Mouse (Mus musculus) forebrain, postnatal 0 days (tissue): ENCODE measurements around the gene Srebf1. TPM values are rescaled to one million over a fixed set of nuclear protein-coding genes. Genes with fewer than 3 reads are reported as not detected.

Source experiments
- ATAC-seq: fragments of 200-750 bp; cut with Nextera tagmentation; 2 replicates; pipeline ENCODE4 v1.8.0; 2017; ENCODE audit warnings: mild to moderate bottlenecking, moderate library complexity
- DNase-seq: peaks from one replicate; pipeline ENCODE4 v3.0.0-alpha.2; 2015
- H3K27ac ChIP-seq: fragments of 300-500 bp; sonication (generic); 2 replicates; pipeline ENCODE4 v1.5.1; 2014; ENCODE audit warnings: low read depth, mild to moderate bottlenecking, antibody characterized with exemption, low read length, moderate library complexity, mixed read lengths
- H3K27me3 ChIP-seq: fragments of 300-500 bp; sonication (generic); 2 replicates; pipeline ENCODE4 v1.6.1; 2014; ENCODE audit warnings: mild to moderate bottlenecking, low read length, mixed read lengths; ENCODE audit not compliant: insufficient read depth
- H3K36me3 ChIP-seq: fragments of 300-500 bp; sonication (generic); 2 replicates; pipeline ENCODE4 v1.6.1; 2014; ENCODE audit warnings: mild to moderate bottlenecking, moderate library complexity; ENCODE audit not compliant: insufficient read depth
- H3K4me1 ChIP-seq: fragments of 300-500 bp; sonication (generic); 2 replicates; pipeline ENCODE4 v1.6.1; 2014; ENCODE audit warnings: antibody characterized with exemption; ENCODE audit not compliant: insufficient read depth
- H3K4me2 ChIP-seq: fragments of 300-500 bp; sonication (generic); 2 replicates; pipeline ENCODE4 v1.6.1; 2014; ENCODE audit warnings: low read depth, mild to moderate bottlenecking, moderate library complexity
- H3K4me3 ChIP-seq: fragments of 300-500 bp; sonication (generic); 2 replicates; pipeline ENCODE4 v1.5.1; 2014; ENCODE audit warnings: low read depth, low read length, mixed read lengths
- H3K9ac ChIP-seq: fragments of 300-500 bp; sonication (generic); 2 replicates; pipeline ENCODE4 v1.6.1; 2014; ENCODE audit warnings: mild to moderate bottlenecking
- H3K9me3 ChIP-seq: fragments of 300-500 bp; sonication (generic); 2 replicates; pipeline ENCODE4 v1.6.1; 2016; ENCODE audit warnings: low read length
- CTCF ChIP-seq: sonication (generic); IDR thresholded peaks from 2 replicates; pipeline ENCODE4 v1.5.1; 2016; ENCODE audit warnings: antibody characterized with exemption, control low read depth, low read depth
- WGBS: fragments of 180-500 bp; shearing (Covaris S2); extraction: QIAGEN DNeasy Blood & Tissue Kit; methylation state at CpG from one replicate; pipeline ENCODE4 v1.1.7; 2014; 5-methylcytosine and 5-hydroxymethylcytosine counted together
- polyA plus RNA-seq: library from polyadenylated mRNA; unstranded; fragments of >200 nt; fragmentation: Nextera tagmentation; extraction: Ambion mirVana; gene quantifications from 2 replicates; pipeline ENCODE4 v1.2.1, GENCODE M21; 2015
- total RNA-seq: library from RNA; depleted of rRNA; stranded (reverse); fragments of >200 nt; gene quantifications from 2 replicates; pipeline ENCODE4 v1.2.3, GENCODE M21; 2014

Gene Srebf1
- total and polyA plus RNA-seq, 2 experiments from 2014 or later: 32.8 to 70.7 TPM

DNA sequence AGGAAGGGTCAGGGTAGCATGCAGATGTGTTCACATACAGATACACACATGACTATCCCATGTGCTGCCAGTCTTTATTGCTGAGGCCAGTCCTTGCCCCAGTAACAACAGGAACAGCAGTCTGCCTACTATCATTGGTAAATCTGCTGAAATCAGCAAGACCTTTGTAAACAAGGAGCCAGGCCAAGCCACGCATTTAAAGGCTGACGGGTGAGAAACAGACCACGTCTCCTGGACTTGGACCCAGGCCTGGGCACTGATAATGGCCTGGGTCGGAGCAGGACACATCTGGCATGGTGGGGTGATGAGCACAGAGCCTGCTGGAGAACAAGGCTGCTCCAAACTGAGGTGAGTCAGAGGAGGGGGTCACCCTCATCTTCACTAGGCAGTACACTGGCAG is 18.1 kb upstream of the Srebf1 start:
- no peaks in the 10 kb centered on the region for H3K27me3 ChIP-seq
- 87% methylated on average over 4 of the region's 4 CpGs for WGBS
- H3K36me3 ChIP-seq: peaks cover 55% of the 10 kb centered on the region
- ATAC-seq (no peak), DNase-seq (no peak)
- no peak overlapping the region for H3K4me3 ChIP-seq
- H3K4me2 ChIP-seq: no peak overlapping the region
- no peaks in the 10 kb centered on the region for H3K4me1 ChIP-seq
- H3K27ac ChIP-seq: no peak overlapping the region
- no peaks in the 10 kb centered on the region for H3K9me3 ChIP-seq
- H3K9ac ChIP-seq: no peak overlapping the region
- no peak for TF ChIP-seq CTCF

DNA sequence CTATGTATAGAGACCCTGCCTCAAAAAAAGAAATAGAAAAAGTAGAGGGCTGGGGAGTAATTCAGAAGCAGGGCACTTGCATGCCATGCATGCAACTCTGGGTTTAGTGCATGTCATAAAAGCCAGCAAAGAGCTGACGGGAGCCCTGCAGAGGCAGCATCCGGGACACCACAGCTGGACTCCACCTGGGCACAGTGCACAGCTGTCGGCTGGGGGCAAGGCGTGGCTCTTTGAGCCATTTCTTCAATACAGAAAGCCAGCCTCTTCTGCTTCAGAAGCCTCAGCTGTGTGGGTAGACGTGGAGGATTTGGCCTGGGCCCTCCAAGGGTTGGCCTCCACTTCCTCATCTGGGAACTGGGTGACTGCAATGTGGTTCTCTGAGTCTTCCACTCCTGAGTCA is 13.0 kb upstream of the Srebf1 start:
- no peak overlapping the region for H3K9ac ChIP-seq
- no peaks in the 10 kb centered on the region for H3K9me3 ChIP-seq
- no peak overlapping the region for H3K27ac ChIP-seq
- no peak for ATAC-seq
- DNase-seq: no peak
- no peak overlapping the region for H3K4me2 ChIP-seq
- H3K36me3 ChIP-seq: peaks cover 30% of the 10 kb centered on the region
- H3K4me1 ChIP-seq: no peaks in the 10 kb centered on the region
- H3K27me3 ChIP-seq: no peaks in the 10 kb centered on the region
- TF ChIP-seq CTCF: no peak
- 89% methylated on average over 5 of the region's 5 CpGs for WGBS
- H3K4me3 ChIP-seq: no peak overlapping the region

DNA sequence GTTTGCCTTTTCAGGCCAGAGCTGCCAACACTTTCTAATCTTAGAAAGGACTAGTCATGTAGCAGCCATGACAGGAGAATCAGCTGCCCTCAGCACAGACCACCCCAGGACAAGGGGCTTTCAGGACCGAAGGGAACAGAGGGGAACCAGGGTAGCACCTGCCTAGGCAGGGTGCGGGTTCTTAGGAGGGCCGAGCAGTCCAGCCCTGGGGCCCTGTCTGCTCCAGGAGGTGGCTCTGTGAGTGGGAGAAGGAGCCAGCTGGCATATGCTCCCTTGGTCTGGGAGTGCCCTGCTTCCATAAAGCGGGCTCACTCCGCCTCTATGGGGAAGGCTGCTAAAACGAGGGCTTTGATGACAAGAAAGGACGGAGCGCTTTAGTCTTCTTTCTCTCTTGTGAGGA is 10.9 kb upstream of the Srebf1 start:
- H3K4me1 ChIP-seq: no peaks in the 10 kb centered on the region

GRCm38 (mm10) chr11:60232441-60233058 is 10.2 kb upstream of the Srebf1 start:
- DNase-seq (no peak), ATAC-seq (no peak)
- Histone ChIP-seq H3K9ac (no peak overlapping the region), H3K27ac (no peak overlapping the region), H3K4me2 (no peak overlapping the region), H3K4me1 (no peaks in the 10 kb centered on the region), H3K9me3 (no peaks in the 10 kb centered on the region), H3K27me3 (no peaks in the 10 kb centered on the region), H3K36me3 (peaks cover 42% of the 10 kb centered on the region), H3K4me3 (no peak overlapping the region)
- TF ChIP-seq CTCF: no peak
- 72% methylated on average over 14 of the region's 14 CpGs for WGBS

More for the DNA sequence above, 10.9 kb upstream of the Srebf1 start:
- no peaks in the 10 kb centered on the region for H3K27me3 ChIP-seq
- no peak overlapping the region for H3K9ac ChIP-seq
- no peak for TF ChIP-seq CTCF
- no peak overlapping the region for H3K4me2 ChIP-seq
- ATAC-seq (peak; percentile 67), DNase-seq (no peak)
- H3K9me3 ChIP-seq: no peaks in the 10 kb centered on the region
- peaks cover 41% of the 10 kb centered on the region for H3K36me3 ChIP-seq
- H3K27ac ChIP-seq: no peak overlapping the region
- no peak overlapping the region for H3K4me3 ChIP-seq
- WGBS: 41% methylated on average over 8 of the region's 8 CpGs

DNA sequence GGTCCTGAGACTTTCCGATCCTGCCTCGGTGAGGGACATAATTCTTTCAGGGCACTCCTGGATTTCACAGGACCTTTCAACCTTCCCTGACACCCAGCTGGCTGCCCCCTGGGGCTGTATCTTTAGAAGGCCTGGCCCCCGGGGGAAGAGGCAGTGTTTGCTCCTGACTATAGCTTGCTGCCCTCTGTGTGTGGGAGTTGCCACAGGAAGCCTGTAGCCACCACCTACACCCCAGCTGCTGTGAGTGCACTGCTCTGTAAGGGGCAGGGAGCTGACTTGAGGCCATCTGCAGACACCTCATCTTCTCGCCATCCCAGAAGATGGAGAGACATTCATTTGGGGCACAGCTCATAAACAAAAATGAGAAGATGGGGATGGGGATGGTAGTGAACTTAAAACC is 9.6 kb upstream of the Srebf1 start:
- no peak for TF ChIP-seq CTCF
- Histone ChIP-seq H3K27ac (no peak overlapping the region), H3K9me3 (no peaks in the 10 kb centered on the region), H3K36me3 (peaks cover 44% of the 10 kb centered on the region), H3K27me3 (no peaks in the 10 kb centered on the region), H3K4me3 (no peak overlapping the region), H3K4me1 (no peaks in the 10 kb centered on the region), H3K4me2 (no peak overlapping the region), H3K9ac (no peak overlapping the region)
- DNase-seq (no peak), ATAC-seq (no peak)
- WGBS: 65% methylated on average over 4 of the region's 4 CpGs

GRCm38 (mm10) chr11:60231326-60231725 is 8.9 kb upstream of the Srebf1 start:
- DNase-seq: no peak
- H3K27me3 ChIP-seq: no peaks in the 10 kb centered on the region
- no peak for TF ChIP-seq CTCF
- H3K4me1 ChIP-seq: no peaks in the 10 kb centered on the region
- H3K9me3 ChIP-seq: no peaks in the 10 kb centered on the region
- WGBS: 68% methylated on average over 3 of the region's 3 CpGs
- no peak overlapping the region for H3K9ac ChIP-seq
- H3K27ac ChIP-seq: no peak overlapping the region
- no peak overlapping the region for H3K4me3 ChIP-seq
- peaks cover 39% of the 10 kb centered on the region for H3K36me3 ChIP-seq
- no peak overlapping the region for H3K4me2 ChIP-seq
- ATAC-seq: no peak

DNA sequence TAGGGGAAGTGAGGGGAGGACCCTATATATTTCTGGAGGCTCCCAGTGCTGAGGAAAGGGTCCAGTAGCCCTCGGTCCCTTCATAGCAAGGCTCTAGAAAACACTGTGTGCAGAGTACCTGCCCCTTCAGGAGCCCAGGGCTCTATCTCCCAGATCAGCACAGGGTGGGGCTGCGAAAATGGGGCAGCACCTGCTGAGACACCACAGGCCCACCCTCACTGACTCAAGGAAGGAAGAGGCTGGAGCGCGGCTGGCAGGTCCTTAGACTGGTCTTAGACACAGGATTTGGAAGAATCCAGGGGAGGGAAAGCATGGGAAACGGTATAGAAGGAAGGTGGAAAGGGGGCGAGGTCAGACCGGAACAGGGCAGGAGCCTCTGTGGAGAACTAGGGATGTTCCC is 8.1 kb upstream of the Srebf1 start:
- H3K4me1 ChIP-seq: no peaks in the 10 kb centered on the region
- peaks cover 31% of the 10 kb centered on the region for H3K36me3 ChIP-seq
- no peak overlapping the region for H3K4me3 ChIP-seq
- DNase-seq: no peak
- H3K4me2 ChIP-seq: no peak overlapping the region
- H3K27me3 ChIP-seq: no peaks in the 10 kb centered on the region
- TF ChIP-seq CTCF: no peak
- H3K27ac ChIP-seq: no peak overlapping the region
- H3K9ac ChIP-seq: no peak overlapping the region
- 94% methylated on average over 7 of the region's 7 CpGs for WGBS
- ATAC-seq: no peak
- no peaks in the 10 kb centered on the region for H3K9me3 ChIP-seq
